In the genomic region with DNA sequence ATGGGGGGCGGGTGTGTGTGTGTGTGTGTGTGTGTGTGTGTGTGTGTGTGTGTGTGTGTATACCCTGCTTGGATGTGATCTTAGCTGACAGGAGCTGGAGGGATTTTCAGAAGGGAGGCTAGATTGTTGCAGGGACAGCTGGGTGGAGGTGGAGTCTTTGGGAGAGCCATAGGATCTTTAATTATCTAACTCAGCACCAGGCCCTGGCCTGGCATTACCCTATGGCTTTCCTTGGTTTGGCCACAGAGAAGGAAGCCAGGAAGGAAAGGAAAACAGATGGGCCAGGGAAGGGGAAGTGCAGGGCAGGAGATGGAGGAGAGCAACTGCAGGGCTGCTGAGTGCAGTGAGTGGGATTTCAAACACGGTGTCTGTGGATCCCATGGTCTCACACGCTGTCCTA, we compare ENCODE assay signal across 24 mouse cellular contexts. TPM values are rescaled to one million over a fixed set of nuclear protein-coding genes. Genes with fewer than 3 reads are reported as not detected.
DNase-seq lines count a peak whose midpoint lies in the region; ATAC-seq and TF ChIP-seq lines count a peak whose summit lies in the region.
"Had no signal": no experiment of that assay in that cellular context is flagged by ENCODE, and none has a peak within 500 bp of the region (broad histone marks: within the 10 kb centered on the region; RNA-seq: fewer than 3 reads in every experiment).

No protein-coding gene starts in this region.

- peaks cover 42% of the 10 kb centered on the region for H3K4me1 ChIP-seq in hindbrain, embryonic 15.5 days (replicated peaks)
- peaks cover 15% of the 10 kb centered on the region for H3K4me1 ChIP-seq in hindbrain, embryonic 11.5 days (replicated peaks; ENCODE audit: control insufficient read depth, insufficient read depth, low read length)
- H3K4me1 ChIP-seq in bone marrow macrophage, adult 2 months (ENCODE audit: control insufficient read depth, insufficient read depth, low read length), result peaks cover 44% of the 10 kb centered on the region
- H3K4me1 ChIP-seq in cerebellum, adult 2 months (ENCODE audit: control insufficient read depth, insufficient read depth, low read length), result peaks cover 56% of the 10 kb centered on the region

- DNase-seq in hindbrain, embryonic 11.5 days (ENCODE audit: low spot score), result no peak
- peak; percentile 64 to 79 for DNase-seq in cerebellum, adult 2 months
- peak; percentile 49 to 61 for DNase-seq in cerebellum, postnatal 36 days
- no peak for DNase-seq in adrenal gland, adult (ENCODE audit: inconsistent age in 2 of 2, low spot score in 1 of 2)
- DNase-seq in neural tube, embryonic 10.5 days (ENCODE audit: extremely low spot score, low spot score), result no peak
- no peak for DNase-seq in left cerebral cortex, postnatal 36 days (ENCODE audit: low spot score in 2 of 2)
- DNase-seq: adrenal gland, postnatal 25 days; embryo, embryonic 11 days; forebrain, postnatal 0 days; heart, postnatal 14 days; kidney, adult 2 months; kidney, postnatal 36 days; liver, embryonic 13.5 days; lung, embryonic 14.5 days; lung, postnatal 36 days; right cerebral cortex, adult 18-20 months; thymus, postnatal 4 days had no signal

- no peak overlapping the region for H3K4me3 ChIP-seq in hindbrain, embryonic 15.5 days
- H3K4me3 ChIP-seq in hindbrain, embryonic 11.5 days (ENCODE audit: low read depth, low read length), result no peak overlapping the region
- H3K4me3 ChIP-seq in bone marrow macrophage, adult 2 months (ENCODE audit: insufficient read depth, low read length), result no peak overlapping the region
- no peak overlapping the region for H3K4me3 ChIP-seq in cerebellum, adult 2 months (replicated peaks; ENCODE audit: insufficient read depth, low read depth, low read length)
- H3K4me3 ChIP-seq: heart, embryonic 12.5 days; limb, embryonic 13.5 days; liver, embryonic 13.5 days had no signal

- no peaks in the 10 kb centered on the region for H3K36me3 ChIP-seq in hindbrain, embryonic 15.5 days
- no peaks in the 10 kb centered on the region for H3K36me3 ChIP-seq in hindbrain, embryonic 11.5 days (ENCODE audit: control insufficient read depth, insufficient read depth, low read length)
- H3K36me3 ChIP-seq: G1E; heart, embryonic 12.5 days; liver, embryonic 13.5 days had no signal

- 0 out of 2 replicates have a peak, but pooled peaks have one; percentile 23 for ATAC-seq in hindbrain, embryonic 15.5 days (ENCODE audit: low FRiP score, low read depth)
- no peak for ATAC-seq in hindbrain, embryonic 11.5 days (ENCODE audit: low FRiP score)
- ATAC-seq: activated CD4-positive, CD25-positive, alpha-beta regulatory T cell, adult 4 months; forebrain, postnatal 0 days; inflammation-experienced regulatory T-cells, adult 6 months had no signal

- H3K9me3 ChIP-seq in hindbrain, embryonic 15.5 days, result no peaks in the 10 kb centered on the region
- no peaks in the 10 kb centered on the region for H3K9me3 ChIP-seq in hindbrain, embryonic 11.5 days (ENCODE audit: control insufficient read depth, low read length)
- H3K9me3 ChIP-seq: G1E; heart, embryonic 12.5 days; limb, embryonic 13.5 days; liver, embryonic 13.5 days had no signal

- H3K4me2 ChIP-seq in hindbrain, embryonic 15.5 days, result no peak overlapping the region
- H3K4me2 ChIP-seq in hindbrain, embryonic 11.5 days (replicated peaks; ENCODE audit: low read depth, low read length), result no peak overlapping the region
- H3K4me2 ChIP-seq: heart, embryonic 12.5 days; limb, embryonic 13.5 days; liver, embryonic 13.5 days; lung, embryonic 14.5 days had no signal

- WGBS in hindbrain, embryonic 15.5 days, result 86% methylated on average over 3 of the region's 3 CpGs
- 88% methylated on average over 3 of the region's 3 CpGs for WGBS in hindbrain, embryonic 11.5 days
- 11% methylated on average over 3 of the region's 3 CpGs for WGBS in cerebellum, adult 2 months

- TF ChIP-seq CTCF in bone marrow macrophage, adult 2 months (IDR thresholded peaks at IDR 0.05; ENCODE audit: low read depth, low read length), result no peak
- TF ChIP-seq CTCF in cerebellum, adult 2 months (IDR thresholded peaks at IDR 0.05; ENCODE audit: borderline replicate concordance, insufficient read depth, low read depth, low read length), result no peak

- TF ChIP-seq POLR2A in bone marrow macrophage, adult 2 months (IDR thresholded peaks at IDR 0.05; ENCODE audit: borderline replicate concordance, low read depth, low read length), result no peak
- peak; percentile 26; the same call in 1 of the 2 replicates for TF ChIP-seq POLR2A in cerebellum, adult 2 months (IDR thresholded peaks at IDR 0.05; ENCODE audit: borderline replicate concordance, insufficient read depth, low read length)

- H3K9ac ChIP-seq in hindbrain, embryonic 15.5 days, result no peak overlapping the region
- no peak overlapping the region for H3K9ac ChIP-seq in hindbrain, embryonic 11.5 days (ENCODE audit: low read depth, low read length)
- H3K9ac ChIP-seq: forebrain, postnatal 0 days; heart, embryonic 12.5 days; limb, embryonic 13.5 days; liver, embryonic 13.5 days; lung, embryonic 14.5 days had no signal

- intact Hi-C loops in left cerebral cortex, postnatal 36 days (cut with DNase I), result no loop called here

- no peak overlapping the region for H3K27ac ChIP-seq in hindbrain, embryonic 15.5 days (replicated peaks)
- H3K27ac ChIP-seq in hindbrain, embryonic 11.5 days (ENCODE audit: low read depth, low read length), result no peak overlapping the region
- H3K27ac ChIP-seq in bone marrow macrophage, adult 2 months (ENCODE audit: insufficient read depth, low read depth, low read length), result peak overlapping the region; percentile 12; the same call in 1 of the 2 replicates
- H3K27ac ChIP-seq in cerebellum, adult 2 months (ENCODE audit: insufficient read depth, low read length), result peak overlapping the region; percentile 54
- H3K27ac ChIP-seq: limb, embryonic 13.5 days; liver, embryonic 13.5 days had no signal

- no peaks in the 10 kb centered on the region for H3K27me3 ChIP-seq in hindbrain, embryonic 15.5 days
- H3K27me3 ChIP-seq in hindbrain, embryonic 11.5 days (ENCODE audit: control insufficient read depth, insufficient read depth, low read length), result no peaks in the 10 kb centered on the region
- H3K27me3 ChIP-seq in cerebellum, adult 2 months (ENCODE audit: control insufficient read depth, insufficient read depth, low read length), result no peaks in the 10 kb centered on the region
- H3K27me3 ChIP-seq: limb, embryonic 13.5 days; liver, embryonic 13.5 days had no signal

RNA-seq across cellular contexts. Expression of a gene that starts 18.8 kb away (rescaled TPM):
- polyA plus RNA-seq in hindbrain, embryonic 15.5 days (2015; fragmentation: Nextera tagmentation; extraction: Ambion mirVana), result 8.7 and 10.7 TPM in 2 replicates
- 17.3 and 17.6 TPM in 2 replicates for polyA plus RNA-seq in hindbrain, embryonic 11.5 days (2014; fragmentation: Nextera tagmentation; extraction: Ambion mirVana)
- 24.3 and 26.3 TPM in 2 replicates for polyA plus RNA-seq in bone marrow macrophage, adult 2 months (2012; ENCODE audit: insufficient read depth, insufficient read length, missing spikeins)
- polyA plus RNA-seq in cerebellum, adult 2 months (2012; rRNA removed), result 28.5 and 31.9 TPM in 2 replicates
- total RNA-seq in left cerebral cortex, postnatal 36 days (2021), result 10 to 100 TPM; 18.5 to 25.2 TPM
- polyA plus RNA-seq: G1E had no signal

Comparison
In these comparisons a context has a peak if more than half of its experiments do, and no peak if none do; other contexts are left out.
1. H3K27ac ChIP-seq: peak in bone marrow macrophage, adult 2 months (single experiment) and cerebellum, adult 2 months (single experiment); none in hindbrain, embryonic 15.5 days (single experiment) and hindbrain, embryonic 11.5 days (single experiment).
2. DNase-seq: peak in cerebellum, adult 2 months (2 of 2) and cerebellum, postnatal 36 days (2 of 2); none in hindbrain, embryonic 11.5 days (single experiment), adrenal gland, adult (0 of 2), neural tube, embryonic 10.5 days (single experiment) and left cerebral cortex, postnatal 36 days (0 of 2).